Mouse (Mus musculus) limb, embryonic 11.5 days (tissue): Measurements from ENCODE around the gene Bmyc. TPM values are rescaled to one million over a fixed set of nuclear protein-coding genes. Genes with fewer than 3 reads are reported as not detected.
"Not testable (repeated sequence)": the region's sequence is repeated elsewhere in the genome, so short reads cannot be mapped to it uniquely, and the experiment has no call there.

Experiments used
- ATAC-seq: fragments of 200-750 bp; cut with Nextera tagmentation; 2 replicates; pipeline ENCODE4 v1.8.0; 2017; ENCODE audit warnings: low read depth; ENCODE audit not compliant: insufficient number of reproducible peaks, low FRiP score, low TSS enrichment
- DNase-seq: peaks from one replicate; pipeline ENCODE4 v3.0.0-alpha.2; 2015; ENCODE audit warnings: low spot score
- H3K27ac ChIP-seq: fragments of 300-500 bp; sonication (generic); replicated peaks from 2 replicates; pipeline ENCODE4 v1.5.1; 2014; ENCODE audit warnings: low read depth, mild to moderate bottlenecking, low read length
- H3K27me3 ChIP-seq: fragments of 300-500 bp; sonication (generic); 2 replicates; pipeline ENCODE4 v1.6.1; 2014; ENCODE audit warnings: mild to moderate bottlenecking, low read length, mixed read lengths; ENCODE audit not compliant: control insufficient read depth, insufficient read depth
- H3K36me3 ChIP-seq: fragments of 300-500 bp; sonication (generic); 2 replicates; pipeline ENCODE4 v1.6.1; 2014; ENCODE audit warnings: mild to moderate bottlenecking, low read length, moderate library complexity, mixed read lengths; ENCODE audit not compliant: control insufficient read depth, insufficient read depth
- H3K4me1 ChIP-seq: fragments of 300-500 bp; sonication (generic); 2 replicates; pipeline ENCODE4 v1.6.1; 2014; ENCODE audit warnings: low read length, mixed read lengths; ENCODE audit not compliant: control insufficient read depth, insufficient read depth
- H3K4me2 ChIP-seq: fragments of 300-500 bp; sonication (generic); 2 replicates; pipeline ENCODE4 v1.6.1; 2014; ENCODE audit warnings: low read depth, mild to moderate bottlenecking, moderate library complexity; ENCODE audit not compliant: severe bottlenecking
- H3K4me3 ChIP-seq: fragments of 300-500 bp; sonication (generic); 2 replicates; pipeline ENCODE4 v1.5.1; 2014; ENCODE audit warnings: low read depth, low read length
- H3K9ac ChIP-seq: fragments of 300-500 bp; sonication (generic); 2 replicates; pipeline ENCODE4 v1.6.1; 2014; ENCODE audit warnings: mild to moderate bottlenecking, low read length
- H3K9me3 ChIP-seq: fragments of 300-500 bp; sonication (generic); 2 replicates; pipeline ENCODE4 v1.6.1; 2016; ENCODE audit warnings: low read length; ENCODE audit not compliant: control insufficient read depth
- whole genome bisulfite sequencing: fragments of 180-500 bp; shearing (Covaris S2); extraction: QIAGEN DNeasy Blood & Tissue Kit; methylation state at CpG from one replicate; pipeline ENCODE4 v1.1.7; 2014; 5-methylcytosine and 5-hydroxymethylcytosine counted together
- polyA plus RNA-seq: library from polyadenylated mRNA; unstranded; fragments of >200 nt; fragmentation: Nextera tagmentation; extraction: Ambion mirVana; gene quantifications from 2 replicates; pipeline ENCODE4 v1.2.1, GENCODE M21; 2014

Gene Bmyc
- polyA plus RNA-seq, 1 experiment from 2014 or later, result 73.9 TPM

DNA sequence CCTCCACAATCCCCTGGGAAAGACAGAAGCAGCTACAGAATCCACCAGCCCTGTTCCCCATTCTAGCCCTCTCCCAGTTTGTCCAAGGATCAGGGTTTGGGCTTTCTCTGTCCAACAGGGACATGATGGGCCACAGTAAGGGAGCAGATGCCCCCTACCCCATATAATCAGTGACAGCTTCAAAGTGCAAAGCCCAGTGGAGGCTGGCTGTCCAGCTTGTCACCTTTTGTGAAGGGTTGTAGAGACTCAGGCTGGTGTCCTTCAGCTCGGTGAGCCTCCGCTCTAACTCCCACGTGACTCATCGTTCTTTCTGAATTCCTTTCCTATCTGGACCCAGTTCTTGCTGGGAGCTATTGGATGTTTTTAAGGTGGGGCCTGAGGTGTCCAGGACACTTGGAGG, 2.8 kb upstream of the Bmyc start:
- 89% methylated on average over 4 of the region's 4 CpGs for WGBS
- no peaks in the 10 kb centered on the region for H3K36me3 ChIP-seq
- ATAC-seq, result no peak

DNA sequence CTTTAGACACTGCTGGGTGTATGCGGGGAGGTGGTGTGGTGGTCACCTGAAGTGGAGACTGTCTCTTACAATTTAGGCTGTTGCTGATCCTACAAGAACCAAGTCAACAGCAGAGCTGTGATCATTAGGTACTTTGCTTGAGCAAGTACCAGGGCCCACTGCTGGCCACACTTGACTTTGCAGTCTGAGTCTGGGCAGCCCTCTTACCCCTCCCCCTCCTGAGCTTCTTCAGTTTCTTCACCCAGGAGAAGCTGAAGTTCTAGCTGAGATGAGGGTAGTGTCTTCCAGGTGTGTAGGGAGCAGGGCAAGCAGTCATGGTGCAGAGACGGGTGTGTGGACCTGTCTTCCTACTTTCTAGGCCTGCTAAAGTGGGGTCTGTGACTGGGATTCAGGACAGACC, 1.6 kb downstream of the Bmyc start:
- Histone ChIP-seq H3K4me1 (0 out of 2 replicates have a peak, but pooled peaks cover 6% of the 10 kb centered on the region), H3K9me3 (no peaks in the 10 kb centered on the region), H3K4me2 (no peak overlapping the region), H3K9ac (no peak overlapping the region), H3K36me3 (no peaks in the 10 kb centered on the region), H3K4me3 (no peak overlapping the region), H3K27ac (no peak overlapping the region), H3K27me3 (no peaks in the 10 kb centered on the region)
- DNase-seq (peak; percentile 38), ATAC-seq (no peak)
- WGBS, result 74% methylated on average over 2 of the region's 2 CpGs

More for the DNA sequence above, 2.8 kb upstream of the Bmyc start:
- H3K9ac ChIP-seq, result no peak overlapping the region
- H3K4me1 ChIP-seq, result 0 out of 2 replicates have a peak, but pooled peaks cover 6% of the 10 kb centered on the region
- DNase-seq, result no peak
- no peak overlapping the region for H3K4me3 ChIP-seq
- H3K27ac ChIP-seq, result no peak overlapping the region
- H3K9me3 ChIP-seq, result no peaks in the 10 kb centered on the region
- no peak overlapping the region for H3K4me2 ChIP-seq
- no peaks in the 10 kb centered on the region for H3K27me3 ChIP-seq

GRCm38 (mm10) chr2:25709056-25709455, 2.5 kb downstream of the Bmyc start:
- not testable (repeated sequence) for H3K4me3 ChIP-seq, H3K27me3 ChIP-seq, H3K9ac ChIP-seq, DNase-seq, ATAC-seq, H3K4me1 ChIP-seq, H3K4me2 ChIP-seq, H3K27ac ChIP-seq, H3K36me3 ChIP-seq, H3K9me3 ChIP-seq
- WGBS, result 90% methylated on average over 1 of the region's 1 CpGs

DNA sequence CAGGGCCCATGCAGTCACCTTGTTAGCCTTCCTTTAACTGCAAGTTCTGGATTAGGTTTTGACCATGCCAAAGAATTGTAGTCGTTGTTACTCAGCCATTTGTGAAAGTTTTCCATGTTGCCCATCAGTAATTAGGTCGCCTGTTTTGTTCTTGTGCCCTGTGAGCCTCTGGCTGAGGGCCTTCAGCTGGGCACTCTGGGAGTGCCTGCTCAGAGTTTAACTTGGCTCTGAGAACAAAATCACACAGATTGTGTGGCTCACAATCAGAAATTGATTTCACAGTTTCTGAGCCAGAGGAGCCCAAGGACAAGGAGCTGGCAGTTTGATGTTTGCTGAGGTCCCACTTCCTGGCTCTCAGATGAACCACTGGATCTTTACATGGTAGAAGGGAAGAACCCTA, 3.3 kb downstream of the Bmyc start:
- not testable (repeated sequence) for H3K4me3 ChIP-seq, H3K9me3 ChIP-seq, DNase-seq, H3K36me3 ChIP-seq, H3K27me3 ChIP-seq, H3K9ac ChIP-seq, H3K4me2 ChIP-seq, H3K4me1 ChIP-seq, ATAC-seq, H3K27ac ChIP-seq
- 77% methylated on average over 2 of the region's 2 CpGs for WGBS

GRCm38 (mm10) chr2:25711641-25712040, 5.1 kb downstream of the Bmyc start:
- ATAC-seq, H3K4me2 ChIP-seq, H3K36me3 ChIP-seq, H3K4me1 ChIP-seq, H3K9ac ChIP-seq, H3K27me3 ChIP-seq, H3K4me3 ChIP-seq, H3K27ac ChIP-seq, H3K9me3 ChIP-seq, DNase-seq: not testable (repeated sequence)
- 11% methylated on average over 3 of the region's 3 CpGs for WGBS

- no peak overlapping the region for H3K9ac ChIP-seq
- H3K4me3 ChIP-seq, result no peak overlapping the region
- ATAC-seq (no peak), DNase-seq (no peak)
- H3K4me1 ChIP-seq, result no peaks in the 10 kb centered on the region
- no peaks in the 10 kb centered on the region for H3K9me3 ChIP-seq
- H3K36me3 ChIP-seq, result no peaks in the 10 kb centered on the region
- H3K4me2 ChIP-seq, result no peak overlapping the region
- H3K27ac ChIP-seq, result no peak overlapping the region
- H3K27me3 ChIP-seq, result no peaks in the 10 kb centered on the region
Measured at GRCm38 (mm10) chr2:25717222-25717621, 10.7 kb downstream of the Bmyc start.

DNA sequence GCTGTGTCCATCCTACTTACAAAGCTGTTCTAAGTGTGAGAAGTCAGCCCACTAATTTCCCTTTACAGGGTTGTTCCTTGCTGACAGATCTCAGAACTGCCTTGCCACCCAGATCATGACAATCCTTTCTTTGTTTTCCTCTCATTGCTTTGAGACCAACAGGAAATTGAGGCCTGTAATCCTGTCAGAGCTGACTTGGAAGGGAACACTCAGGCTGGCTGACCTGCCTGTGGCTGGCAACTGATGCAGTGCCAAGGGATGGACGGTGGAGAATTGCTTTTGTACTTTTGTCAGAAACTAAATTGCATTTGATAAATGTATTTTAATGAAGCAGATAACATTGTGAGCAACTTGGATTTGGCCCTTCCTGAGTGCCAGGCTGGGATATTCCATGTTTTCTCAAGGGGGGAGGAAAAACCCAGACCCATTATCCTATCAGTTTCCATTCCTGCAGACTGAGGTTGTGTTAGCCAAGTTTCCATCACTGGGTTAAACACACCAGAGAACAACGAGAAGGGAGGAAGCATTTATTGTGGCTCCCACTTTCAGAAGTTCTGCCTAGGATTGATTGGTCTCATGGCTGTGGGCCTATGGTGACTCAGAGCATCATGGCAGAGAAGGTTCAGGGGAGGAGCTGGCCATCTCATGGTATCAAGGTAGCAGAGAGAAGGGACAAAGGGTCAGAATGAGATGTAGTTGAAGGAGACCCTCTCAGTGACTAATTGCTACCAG, 26.8 kb downstream of the Bmyc start:
- Histone ChIP-seq H3K4me3 (no peak overlapping the region), H3K9ac (no peak overlapping the region), H3K4me1 (no peaks in the 10 kb centered on the region), H3K36me3 (no peaks in the 10 kb centered on the region), H3K27me3 (no peaks in the 10 kb centered on the region), H3K4me2 (no peak overlapping the region), H3K9me3 (no peaks in the 10 kb centered on the region), H3K27ac (no peak overlapping the region)
- DNase-seq, result no peak
- WGBS, result 78% methylated on average over 2 of the region's 2 CpGs
- no peak for ATAC-seq

- not testable (repeated sequence) for H3K27ac ChIP-seq, H3K4me2 ChIP-seq, DNase-seq, H3K4me3 ChIP-seq, H3K4me1 ChIP-seq, H3K27me3 ChIP-seq, ATAC-seq, H3K9ac ChIP-seq, H3K9me3 ChIP-seq, H3K36me3 ChIP-seq
- WGBS, result 89% methylated on average over 3 of the region's 3 CpGs
Measured at GRCm38 (mm10) chr2:25736709-25737108, 30.2 kb downstream of the Bmyc start, which contains the start of gene Obp2b. TSS of gene Obp2b (plus strand) at chr2:25737009.

DNA sequence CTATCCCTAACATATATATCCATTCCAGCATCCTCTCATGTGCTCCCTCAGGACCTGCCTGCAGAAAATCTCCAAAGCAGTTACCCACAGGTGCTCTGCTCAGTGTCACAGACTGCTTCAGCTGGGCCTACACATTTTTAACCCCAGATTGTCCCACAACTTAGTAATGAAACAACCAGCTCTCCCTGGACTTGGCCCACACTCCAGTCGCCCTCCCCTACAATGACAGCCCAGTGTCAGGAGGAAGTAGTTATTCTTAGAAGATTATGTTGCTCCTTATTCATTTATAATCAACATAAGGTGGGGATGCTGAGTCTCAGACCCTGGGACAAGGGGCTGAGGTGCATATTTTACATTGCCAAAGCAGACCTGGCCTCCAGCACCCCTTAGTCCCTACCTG, 35.1 kb downstream of the Bmyc start:
- Histone ChIP-seq H3K27me3 (no peaks in the 10 kb centered on the region), H3K9me3 (no peaks in the 10 kb centered on the region), H3K4me1 (no peaks in the 10 kb centered on the region), H3K4me2 (no peak overlapping the region), H3K9ac (no peak overlapping the region), H3K27ac (no peak overlapping the region), H3K4me3 (no peak overlapping the region), H3K36me3 (no peaks in the 10 kb centered on the region)
- WGBS, result 69% methylated on average over 1 of the region's 1 CpGs
- no peak for DNase-seq
- no peak for ATAC-seq
